Mouse (Mus musculus) MEL (cell line): Measurements from ENCODE around the gene Gcnt4. TPM values are rescaled to one million over a fixed set of nuclear protein-coding genes. Genes with fewer than 3 reads are reported as not detected.

Source experiments
- DNase-seq: peaks from one replicate; pipeline ENCODE4 v3.0.0; 2011; ENCODE audit warnings: low read depth, low spot score
- H3K27ac ChIP-seq: 2 replicates; pipeline ENCODE4 v1.5.1; 2012; ENCODE audit warnings: low read depth, mild to moderate bottlenecking, control low read depth, low read length, moderate library complexity; ENCODE audit not compliant: control insufficient read depth
- H3K27me3 ChIP-seq, 2 experiments: fragments of 150-350 bp in 1 of 2; sonication (generic) in 1 of 2; 2 replicates each; pipeline ENCODE4 v1.6.1; 2012; ENCODE audit warnings: low read length in 2 of 2, mild to moderate bottlenecking in 2 of 2, improper control_type of control experiment in 1 of 2, moderate library complexity in 1 of 2; ENCODE audit not compliant: insufficient read depth in 2 of 2, control insufficient read depth in 1 of 2
- H3K36me3 ChIP-seq, 2 experiments: 2 replicates each; pipeline ENCODE4 v1.6.1; 2012 to 2014; ENCODE audit warnings: low read length in 2 of 2, improper control_type of control experiment in 1 of 2, inconsistent platforms in 1 of 2, mild to moderate bottlenecking in 1 of 2; ENCODE audit not compliant: insufficient read depth in 2 of 2, control insufficient read depth in 1 of 2
- H3K4me1 ChIP-seq, 2 experiments: fragments of 150-350 bp in 1 of 2; sonication (generic) in 1 of 2; 2 replicates each; pipeline ENCODE4 v1.6.1; 2012; ENCODE audit warnings: low read length in 2 of 2, improper control_type of control experiment in 1 of 2, mild to moderate bottlenecking in 1 of 2; ENCODE audit not compliant: insufficient read depth in 2 of 2, control insufficient read depth in 1 of 2
- H3K4me3 ChIP-seq, 2 experiments: fragments of 150-350 bp in 1 of 2; sonication (generic) in 1 of 2; 2 replicates each; pipeline ENCODE4 v1.5.1; 2012; ENCODE audit warnings: low read depth in 2 of 2, low read length in 2 of 2, mild to moderate bottlenecking in 2 of 2, moderate library complexity in 2 of 2, control low read depth in 1 of 2, improper control_type of control experiment in 1 of 2; ENCODE audit not compliant: control insufficient read depth in 1 of 2, insufficient read depth in 1 of 2
- H3K79me2 ChIP-seq: 2 replicates; pipeline ENCODE4 v1.6.1; 2012; ENCODE audit warnings: mild to moderate bottlenecking, low read length, moderate library complexity; ENCODE audit not compliant: control insufficient read depth, poor library complexity, insufficient read depth
- H3K9ac ChIP-seq: 2 replicates; pipeline ENCODE4 v1.6.1; 2012; ENCODE audit warnings: low read depth, mild to moderate bottlenecking, control low read depth, low read length, moderate library complexity; ENCODE audit not compliant: control insufficient read depth, poor library complexity, severe bottlenecking
- H3K9me3 ChIP-seq: fragments of 150-350 bp; sonication (generic); replicated peaks from 2 replicates; pipeline ENCODE4 v1.6.1; 2012; ENCODE audit warnings: mild to moderate bottlenecking, low read length, improper control_type of control experiment, moderate library complexity; ENCODE audit not compliant: insufficient read depth
- BHLHE40 ChIP-seq: IDR thresholded peaks from 2 replicates; pipeline ENCODE4 v1.6.1; 2012; ENCODE audit warnings: low read depth, mild to moderate bottlenecking, inconsistent platforms, low read length, improper control_type of control experiment, borderline replicate concordance
- CHD1 ChIP-seq: IDR thresholded peaks from 2 replicates; pipeline ENCODE4 v1.6.1; 2012; ENCODE audit warnings: low read depth, mild to moderate bottlenecking, inconsistent platforms, low read length, improper control_type of control experiment
- CTCF ChIP-seq, 3 experiments: IDR thresholded peaks in 2 of 3; conservative IDR thresholded peaks in 1 of 3; 2 replicates each; pipeline ENCODE4 v1.5.1; 2011 to 2012; ENCODE audit warnings: low read length in 3 of 3, low read depth in 2 of 3, mild to moderate bottlenecking in 2 of 3, improper control_type of control experiment in 1 of 3, inconsistent platforms in 1 of 3, mixed read lengths in 1 of 3, moderate library complexity in 1 of 3; ENCODE audit not compliant: control insufficient read depth in 1 of 3, insufficient read depth in 1 of 3, poor library complexity in 1 of 3, severe bottlenecking in 1 of 3
- ELF1 ChIP-seq: IDR thresholded peaks from 2 replicates; pipeline ENCODE4 v1.6.1; 2014; ENCODE audit warnings: low read depth, mild to moderate bottlenecking, inconsistent platforms, low read length, improper control_type of control experiment, moderate library complexity
- EP300 ChIP-seq, 2 experiments: IDR thresholded peaks; 2 replicates each; pipeline ENCODE4 v1.6.1; 2011; ENCODE audit warnings: improper control_type of control experiment in 2 of 2, low read length in 2 of 2, low read depth in 1 of 2, mild to moderate bottlenecking in 1 of 2
- ETS1 ChIP-seq: IDR thresholded peaks from 2 replicates; pipeline ENCODE4 v1.6.1; 2012; ENCODE audit warnings: low read depth, mild to moderate bottlenecking, inconsistent platforms, low read length, improper control_type of control experiment, moderate library complexity
- GABPA ChIP-seq: IDR thresholded peaks from 2 replicates; pipeline ENCODE4 v1.6.1; 2012; ENCODE audit warnings: low read depth, mild to moderate bottlenecking, inconsistent platforms, low read length, improper control_type of control experiment, moderate library complexity
- GATA1 ChIP-seq: IDR thresholded peaks from 2 replicates; pipeline ENCODE4 v1.6.1; 2011; ENCODE audit warnings: low read depth, low read length, improper control_type of control experiment
- HCFC1 ChIP-seq: IDR thresholded peaks from 2 replicates; pipeline ENCODE4 v1.6.1; 2012; ENCODE audit warnings: low read depth, mild to moderate bottlenecking, inconsistent platforms, low read length, improper control_type of control experiment, moderate library complexity
- JUND ChIP-seq: IDR thresholded peaks from 2 replicates; pipeline ENCODE4 v1.6.1; 2011; ENCODE audit warnings: low read depth, mild to moderate bottlenecking, improper control_type of control experiment, low read length
- MAX ChIP-seq: IDR thresholded peaks from 2 replicates; pipeline ENCODE4 v1.6.1; 2011; ENCODE audit warnings: low read length, improper control_type of control experiment
- MAZ ChIP-seq: IDR thresholded peaks from 2 replicates; pipeline ENCODE4 v1.6.1; 2012; ENCODE audit warnings: low read depth, mild to moderate bottlenecking, inconsistent platforms, low read length, improper control_type of control experiment
- MYB ChIP-seq: IDR thresholded peaks from 2 replicates; pipeline ENCODE4 v1.6.1; 2011; ENCODE audit warnings: mild to moderate bottlenecking, low read depth, low read length, improper control_type of control experiment
- MYC ChIP-seq: IDR thresholded peaks from 2 replicates; pipeline ENCODE4 v1.6.1; 2011; ENCODE audit warnings: low read depth, mild to moderate bottlenecking, low read length, improper control_type of control experiment, moderate library complexity
- POLR2A ChIP-seq, 2 experiments: IDR thresholded peaks; 2 replicates each; pipeline ENCODE4 v1.6.1; 2011 to 2012; ENCODE audit warnings: low read length in 2 of 2, mild to moderate bottlenecking in 2 of 2, control low read depth in 1 of 2, improper control_type of control experiment in 1 of 2, low read depth in 1 of 2, moderate library complexity in 1 of 2; ENCODE audit not compliant: control insufficient read depth in 1 of 2, insufficient read depth in 1 of 2, poor library complexity in 1 of 2
- POLR2AphosphoS2 ChIP-seq: IDR thresholded peaks from 2 replicates; pipeline ENCODE4 v1.6.1; 2011; ENCODE audit warnings: low read length, improper control_type of control experiment
- RAD21 ChIP-seq: IDR thresholded peaks from 2 replicates; pipeline ENCODE4 v1.6.1; 2011; ENCODE audit warnings: mild to moderate bottlenecking, low read depth, low read length, improper control_type of control experiment
- RCOR1 ChIP-seq: IDR thresholded peaks from 2 replicates; pipeline ENCODE4 v1.6.1; 2012; ENCODE audit warnings: low read depth, mild to moderate bottlenecking, inconsistent platforms, low read length, improper control_type of control experiment
- SIN3A ChIP-seq: IDR thresholded peaks from 2 replicates; pipeline ENCODE4 v1.6.1; 2012; ENCODE audit warnings: low read length, improper control_type of control experiment, inconsistent platforms
- SMC3 ChIP-seq: IDR thresholded peaks from 2 replicates; pipeline ENCODE4 v1.6.1; 2011; ENCODE audit warnings: low read depth, low read length, improper control_type of control experiment
- TBP ChIP-seq: IDR thresholded peaks from 2 replicates; pipeline ENCODE4 v1.8.0; 2011; ENCODE audit warnings: low read depth, low read length, improper control_type of control experiment
- TCF12 ChIP-seq: IDR thresholded peaks from 2 replicates; pipeline ENCODE4 v1.6.1; 2014; ENCODE audit warnings: low read depth, mild to moderate bottlenecking, inconsistent platforms, low read length, improper control_type of control experiment, moderate library complexity
- USF2 ChIP-seq, 2 experiments: IDR thresholded peaks; 2 replicates each; pipeline ENCODE4 v1.6.1; 2011 to 2012; ENCODE audit warnings: improper control_type of control experiment in 2 of 2, low read length in 2 of 2, borderline replicate concordance in 1 of 2, inconsistent platforms in 1 of 2, low read depth in 1 of 2, mild to moderate bottlenecking in 1 of 2; ENCODE audit not compliant: insufficient read depth in 1 of 2
- ZC3H11A ChIP-seq: IDR thresholded peaks from 2 replicates; pipeline ENCODE4 v1.6.1; 2012; ENCODE audit warnings: low read depth, mild to moderate bottlenecking, inconsistent platforms, low read length, improper control_type of control experiment
- ZNF384 ChIP-seq: IDR thresholded peaks from 2 replicates; pipeline ENCODE4 v1.6.1; 2012; ENCODE audit warnings: low read depth, mild to moderate bottlenecking, inconsistent platforms, low read length, improper control_type of control experiment
- polyA plus RNA-seq, 2 experiments: library from polyadenylated mRNA; stranded (reverse) in 1 of 2; unstranded in 1 of 2; fragments of >175 nt in 1 of 2; fragments of >200 nt in 1 of 2; gene quantifications; 2 replicates each; pipeline versions ENCODE4 v1.2.1 to v1.2.4; 2012; ENCODE audit warnings: low replicate concordance in 2 of 2, low read depth in 1 of 2; ENCODE audit not compliant: insufficient read length in 2 of 2, insufficient read depth in 1 of 2, missing spikeins in 1 of 2
- total RNA-seq: library from RNA; depleted of rRNA; stranded (reverse); fragments of 300-350 nt; gene quantifications from 2 replicates; pipeline ENCODE4 v1.2.3, GENCODE M21; 2012

Gene Gcnt4
- total and polyA plus RNA-seq, 3 experiments, result not detected

GRCm38 (mm10) chr13:96924985-96925745 is 676 bp downstream of the Gcnt4 start:
- Histone ChIP-seq H3K9me3 (no peaks in the 10 kb centered on the region), H3K79me2 (no peaks in the 10 kb centered on the region), H3K27me3 (no peaks in the 10 kb centered on the region), H3K27ac (no peak overlapping the region), H3K4me3 (no peak overlapping the region), H3K36me3 (no peaks in the 10 kb centered on the region), H3K9ac (no peak overlapping the region), H3K4me1 (no peaks in the 10 kb centered on the region)
- TF ChIP-seq MYC (no peak), ELF1 (no peak), ETS1 (no peak), CTCF (IDR thresholded peaks at IDR 0.05 in 2 of 3, conservative IDR thresholded peaks at IDR 0.05 in 1 of 3; ENCODE audit: control insufficient read depth in 1 of 3, insufficient read depth in 1 of 3, low read depth in 2 of 3, low read length in 3 of 3, poor library complexity in 1 of 3, severe bottlenecking in 1 of 3) (no peak), RCOR1 (no peak), ZC3H11A (no peak), RAD21 (no peak), USF2 (IDR thresholded peaks at IDR 0.05; ENCODE audit: borderline replicate concordance in 1 of 2, insufficient read depth in 1 of 2, low read depth in 1 of 2, low read length in 2 of 2) (no peak), MAZ (no peak), BHLHE40 (no peak), TBP (no peak), EP300 (IDR thresholded peaks at IDR 0.05; ENCODE audit: low read depth in 1 of 2, low read length in 2 of 2) (no peak), GATA1 (no peak), POLR2A (IDR thresholded peaks at IDR 0.05; ENCODE audit: control insufficient read depth in 1 of 2, insufficient read depth in 1 of 2, low read depth in 1 of 2, low read length in 2 of 2, poor library complexity in 1 of 2) (no peak), MYB (no peak), JUND (no peak), POLR2AphosphoS2 (no peak), SIN3A (no peak), HCFC1 (no peak)
- DNase-seq, result no peak

- Histone ChIP-seq H3K4me3 (no peak overlapping the region), H3K27me3 (no peaks in the 10 kb centered on the region), H3K79me2 (no peaks in the 10 kb centered on the region), H3K4me1 (no peaks in the 10 kb centered on the region), H3K36me3 (no peaks in the 10 kb centered on the region), H3K9me3 (no peaks in the 10 kb centered on the region), H3K9ac (no peak overlapping the region), H3K27ac (no peak overlapping the region)
- DNase-seq, result no peak
- TF ChIP-seq EP300 (IDR thresholded peaks at IDR 0.05; ENCODE audit: low read depth in 1 of 2, low read length in 2 of 2) (no peak), BHLHE40 (no peak), CHD1 (no peak), TCF12 (no peak), GABPA (no peak), MAZ (no peak), MAX (no peak), USF2 (IDR thresholded peaks at IDR 0.05; ENCODE audit: borderline replicate concordance in 1 of 2, insufficient read depth in 1 of 2, low read depth in 1 of 2, low read length in 2 of 2) (no peak), RAD21 (no peak), SMC3 (no peak), ETS1 (no peak), ZNF384 (no peak)
Observed at GRCm38 (mm10) chr13:96925991-96926725, 1.7 kb downstream of the Gcnt4 start.
